Mouse (Mus musculus) liver, embryonic 14.5 days (tissue): ENCODE measurements around the gene Plbd1. TPM values are rescaled to one million over a fixed set of nuclear protein-coding genes. Genes with fewer than 3 reads are reported as not detected.

Source experiments
- ATAC-seq: fragments of 200-750 bp; cut with Nextera tagmentation; 2 replicates; pipeline ENCODE4 v1.8.0; 2017; ENCODE audit warnings: moderate number of reproducible peaks, mild to moderate bottlenecking, moderate library complexity; ENCODE audit not compliant: insufficient read depth
- DNase-seq, 3 experiments: peaks; one replicate each; pipeline ENCODE4 v3.0.0-alpha.2; 2012 to 2013; ENCODE audit warnings: low read depth in 3 of 3, low spot score in 3 of 3
- H3K27ac ChIP-seq: fragments of 300-500 bp; sonication (generic); 2 replicates; pipeline ENCODE4 v1.5.1; 2014; ENCODE audit warnings: moderate library complexity, mild to moderate bottlenecking, control low read depth, inconsistent platforms
- H3K27me3 ChIP-seq: fragments of 300-500 bp; sonication (generic); 2 replicates; pipeline ENCODE4 v1.6.1; 2014; ENCODE audit warnings: mild to moderate bottlenecking, low read length, moderate library complexity; ENCODE audit not compliant: control insufficient read depth, insufficient read depth
- H3K36me3 ChIP-seq: fragments of 300-500 bp; sonication (generic); replicated peaks from 2 replicates; pipeline ENCODE4 v1.6.1; 2014; ENCODE audit warnings: low read depth; ENCODE audit not compliant: control insufficient read depth, insufficient read depth
- H3K4me1 ChIP-seq, 2 experiments: fragments of 200-500 bp in 1 of 2; fragments of 300-500 bp in 1 of 2; sonication (generic) in 1 of 2; replicated peaks; 2 replicates each; pipeline ENCODE4 v1.6.1; 2012 to 2014; ENCODE audit warnings: antibody characterized with exemption in 1 of 2, inconsistent platforms in 1 of 2, low read length in 1 of 2; ENCODE audit not compliant: control insufficient read depth in 2 of 2, insufficient read depth in 2 of 2
- H3K4me2 ChIP-seq: fragments of 300-500 bp; sonication (generic); 2 replicates; pipeline ENCODE4 v1.6.1; 2014; ENCODE audit warnings: low read depth, mild to moderate bottlenecking, control low read depth, moderate library complexity
- H3K4me3 ChIP-seq, 2 experiments: fragments of 200-500 bp in 1 of 2; fragments of 300-500 bp in 1 of 2; sonication (generic) in 1 of 2; 2 replicates each; pipeline ENCODE4 v1.5.1; 2012 to 2014; ENCODE audit warnings: low read depth in 2 of 2, low read length in 2 of 2, mild to moderate bottlenecking in 2 of 2, control low read depth in 1 of 2, inconsistent platforms in 1 of 2, moderate library complexity in 1 of 2; ENCODE audit not compliant: insufficient read depth in 1 of 2
- H3K9ac ChIP-seq: fragments of 300-500 bp; sonication (generic); replicated peaks from 2 replicates; pipeline ENCODE4 v1.6.1; 2014; ENCODE audit warnings: mild to moderate bottlenecking, control low read depth, moderate library complexity
- H3K9me3 ChIP-seq: fragments of 300-500 bp; sonication (generic); 2 replicates; pipeline ENCODE4 v1.6.1; 2016; ENCODE audit warnings: low read length, mixed read lengths; ENCODE audit not compliant: control insufficient read depth
- CTCF ChIP-seq: IDR thresholded peaks from 2 replicates; pipeline ENCODE4 v1.5.1; 2016; ENCODE audit warnings: antibody characterized with exemption, low read depth, control low read depth
- EP300 ChIP-seq: IDR thresholded peaks from 2 replicates; pipeline ENCODE4 v1.6.1; 2016; ENCODE audit warnings: antibody characterized with exemption, low read depth
- WGBS: fragments of 180-500 bp; shearing (Covaris S2); extraction: QIAGEN DNeasy Blood & Tissue Kit; methylation state at CpG from one replicate; pipeline ENCODE4 v1.1.7; 2014; ENCODE audit not compliant: insufficient replicate concordance; 5-methylcytosine and 5-hydroxymethylcytosine counted together
- polyA plus RNA-seq, 2 experiments: library from polyadenylated mRNA; depleted of rRNA in 1 of 2; stranded (reverse) in 1 of 2; unstranded in 1 of 2; fragments of >200 nt; fragmentation: Nextera tagmentation in 1 of 2; extraction: Ambion mirVana in 1 of 2; gene quantifications; 2 replicates each; pipeline versions ENCODE4 v1.2.1 to v1.2.3; 2012 to 2014

Plbd1 gene
- polyA plus RNA-seq, 2 experiments, result 3.9 to 7.6 TPM

DNA sequence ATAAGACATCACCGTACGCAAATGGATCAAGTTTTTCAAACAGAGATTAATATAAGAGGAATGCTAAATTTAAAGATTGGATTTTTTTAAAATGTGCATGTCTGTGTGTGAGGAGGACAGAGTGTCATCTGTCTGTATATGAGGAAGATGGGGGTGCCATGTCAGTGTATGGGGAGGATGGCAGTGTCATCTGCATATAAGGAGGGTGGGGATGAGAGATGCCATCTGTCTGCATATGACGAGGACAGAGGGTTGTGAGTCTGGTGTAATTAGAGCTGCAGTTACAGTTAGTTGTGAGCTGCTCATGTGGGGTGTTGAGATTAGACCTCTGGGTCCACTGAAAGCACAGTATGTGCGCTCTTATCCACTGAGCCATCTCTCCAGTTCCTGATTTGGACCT lies 71.0 kb downstream of the Plbd1 start:
- H3K4me3 ChIP-seq, result no peak overlapping the region
- WGBS, result 76% methylated on average over 4 of the region's 4 CpGs
- no peak for ATAC-seq
- H3K4me1 ChIP-seq, result no peaks in the 10 kb centered on the region
- no peak overlapping the region for H3K9ac ChIP-seq
- TF ChIP-seq EP300, result no peak
- no peaks in the 10 kb centered on the region for H3K27me3 ChIP-seq
- H3K9me3 ChIP-seq, result no peaks in the 10 kb centered on the region
- H3K27ac ChIP-seq, result no peak overlapping the region
- H3K4me2 ChIP-seq, result no peak overlapping the region
- peaks cover 66% of the 10 kb centered on the region for H3K36me3 ChIP-seq
- no peak for DNase-seq

DNA sequence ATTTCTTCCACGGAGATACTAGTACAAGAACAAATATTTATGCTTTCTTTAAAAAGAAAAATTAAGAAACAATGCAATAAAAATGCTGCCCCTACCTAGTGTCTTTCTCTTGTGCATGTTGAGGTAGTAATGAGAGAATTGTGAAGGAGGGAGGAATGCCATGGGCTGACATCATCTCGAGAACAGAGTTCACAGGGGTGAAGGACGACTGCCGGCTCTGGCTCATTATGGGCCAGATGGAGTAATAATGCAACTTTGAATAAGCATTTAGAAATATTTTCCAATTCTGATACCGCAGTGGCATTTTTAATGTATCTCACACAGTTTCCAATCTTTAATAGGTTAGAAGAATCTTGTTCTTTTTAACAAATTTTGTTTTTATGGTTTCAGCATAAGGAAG lies 95.7 kb downstream of the Plbd1 start:
- no peak for DNase-seq
- peaks cover 7% of the 10 kb centered on the region for H3K9me3 ChIP-seq
- H3K27ac ChIP-seq, result no peak overlapping the region
- no peak for TF ChIP-seq EP300
- no peak for TF ChIP-seq CTCF
- no peaks in the 10 kb centered on the region for H3K4me1 ChIP-seq
- H3K4me2 ChIP-seq, result no peak overlapping the region
- H3K4me3 ChIP-seq, result no peak overlapping the region
- no peak for ATAC-seq
- H3K27me3 ChIP-seq, result no peaks in the 10 kb centered on the region
- no peak overlapping the region for H3K9ac ChIP-seq
- H3K36me3 ChIP-seq, result peaks cover 66% of the 10 kb centered on the region
- WGBS, result 91% methylated on average over 5 of the region's 5 CpGs

Other genes with a start within 250 kb of the Plbd1 start
- 0.08 and 0.09 TPM in 2 replicates for gene E330021D16Rik, start 246.4 kb downstream of the Plbd1 start, polyA plus RNA-seq (2012; rRNA removed)
- 0.19 and 0.34 TPM in 2 replicates for gene E330021D16Rik, start 246.4 kb downstream of the Plbd1 start, polyA plus RNA-seq (2014; fragmentation: Nextera tagmentation; extraction: Ambion mirVana)
- 5.8 and 7.2 TPM in 2 replicates for gene Atf7ip, start 155.8 kb downstream of the Plbd1 start, polyA plus RNA-seq (2012; rRNA removed)
- 14.2 TPM in 2 replicates for gene Atf7ip, start 155.8 kb downstream of the Plbd1 start, polyA plus RNA-seq (2014; fragmentation: Nextera tagmentation; extraction: Ambion mirVana)
- 0.08 and 0.11 TPM in 2 replicates for gene Gucy2c, start 119.8 kb upstream of the Plbd1 start, polyA plus RNA-seq (2012; rRNA removed)
- gene Gucy2c, start 119.8 kb upstream of the Plbd1 start, polyA plus RNA-seq (2014; fragmentation: Nextera tagmentation; extraction: Ambion mirVana), result 0.06 and 0.10 TPM in 2 replicates
- 2.4 and 3.2 TPM in 2 replicates for gene Hist4h4, start 142.5 kb upstream of the Plbd1 start, polyA plus RNA-seq (2012; rRNA removed)
- 1.6 and 1.8 TPM in 2 replicates for gene Hist4h4, start 142.5 kb upstream of the Plbd1 start, polyA plus RNA-seq (2014; fragmentation: Nextera tagmentation; extraction: Ambion mirVana)
- 62.4 and 112 TPM in 2 replicates for gene H2afj, start 146.3 kb upstream of the Plbd1 start, polyA plus RNA-seq (2012; rRNA removed)
- 130 and 133 TPM in 2 replicates for gene H2afj, start 146.3 kb upstream of the Plbd1 start, polyA plus RNA-seq (2014; fragmentation: Nextera tagmentation; extraction: Ambion mirVana)
- 0.13 and 0.73 TPM in 2 replicates for gene BC049715, start 165.7 kb upstream of the Plbd1 start, polyA plus RNA-seq (2012; rRNA removed)
- gene BC049715, start 165.7 kb upstream of the Plbd1 start, polyA plus RNA-seq (2014; fragmentation: Nextera tagmentation; extraction: Ambion mirVana), result 0.57 and 0.71 TPM in 2 replicates
- 27.1 and 37.6 TPM in 2 replicates for gene Wbp11, start 166.3 kb upstream of the Plbd1 start, polyA plus RNA-seq (2012; rRNA removed)
- 51.3 and 59.3 TPM in 2 replicates for gene Wbp11, start 166.3 kb upstream of the Plbd1 start, polyA plus RNA-seq (2014; fragmentation: Nextera tagmentation; extraction: Ambion mirVana)
- gene Smco3, start 173.5 kb upstream of the Plbd1 start, polyA plus RNA-seq (2012; rRNA removed), result 0.11 and 0.18 TPM in 2 replicates
- gene Smco3, start 173.5 kb upstream of the Plbd1 start, polyA plus RNA-seq (2014; fragmentation: Nextera tagmentation; extraction: Ambion mirVana), result 0.15 TPM in 1 of 2 replicates, not detected in the other
- 17.8 and 23.3 TPM in 2 replicates for gene Art4, start 195.8 kb upstream of the Plbd1 start, polyA plus RNA-seq (2012; rRNA removed)
- 20.3 and 22.6 TPM in 2 replicates for gene Art4, start 195.8 kb upstream of the Plbd1 start, polyA plus RNA-seq (2014; fragmentation: Nextera tagmentation; extraction: Ambion mirVana)
- 0.88 and 1.6 TPM in 2 replicates for gene Mgp, start 213.9 kb upstream of the Plbd1 start, polyA plus RNA-seq (2012; rRNA removed)
- gene Mgp, start 213.9 kb upstream of the Plbd1 start, polyA plus RNA-seq (2014; fragmentation: Nextera tagmentation; extraction: Ambion mirVana), result 0.96 and 1.2 TPM in 2 replicates